Mouse (Mus musculus) ES-Bruce4 (cell line): Measurements from ENCODE around the gene Wnt7a.

ENCODE experiments used
- CTCF ChIP-seq: IDR thresholded peaks from one replicate; pipeline ENCODE4 v1.8.1; 2011; ENCODE audit warnings: low read depth, low read length
- EP300 ChIP-seq: IDR thresholded peaks from 2 replicates; pipeline ENCODE4 v1.6.1; 2011; ENCODE audit warnings: low read depth, low read length; ENCODE audit not compliant: insufficient read depth
- POLR2A ChIP-seq: IDR thresholded peaks from one replicate; pipeline ENCODE4 v1.8.1; 2011; ENCODE audit warnings: low read length; ENCODE audit not compliant: insufficient read depth

DNA sequence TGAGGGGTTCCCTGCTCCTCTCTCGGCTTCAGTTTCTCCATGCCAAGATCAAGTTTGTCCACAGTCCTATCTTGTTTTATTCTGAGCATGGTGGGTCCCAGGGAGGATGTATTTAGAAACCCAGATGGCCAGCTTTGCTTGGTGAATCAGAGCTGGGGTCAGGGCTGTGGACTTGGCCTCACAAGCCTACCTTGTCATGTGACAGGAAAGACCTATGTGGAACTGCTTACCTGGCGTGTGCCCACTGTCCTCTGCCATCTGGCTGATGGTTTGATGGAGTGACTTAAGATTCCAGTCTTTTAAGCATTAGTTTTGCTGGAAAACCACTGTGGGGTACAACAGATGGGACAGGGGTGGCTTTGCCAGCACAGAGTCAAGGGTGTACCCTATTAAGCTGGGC is 48.4 kb downstream of the Wnt7a start:
- no peak for TF ChIP-seq POLR2A
- TF ChIP-seq CTCF: no peak
- TF ChIP-seq EP300: no peak
